Mouse (Mus musculus) erythroblast, embryonic 14.5 days (primary cell): ENCODE data around the gene Mcrip2.

Experiments
- GATA1 ChIP-seq: IDR thresholded peaks from 2 replicates; pipeline ENCODE4 v1.6.1; 2012; ENCODE audit warnings: low read length, inconsistent platforms, mixed read lengths
- TAL1 ChIP-seq: IDR thresholded peaks from 3 replicates; pipeline ENCODE4 v1.6.1; 2012; ENCODE audit warnings: low read length, inconsistent platforms, mixed read lengths

DNA sequence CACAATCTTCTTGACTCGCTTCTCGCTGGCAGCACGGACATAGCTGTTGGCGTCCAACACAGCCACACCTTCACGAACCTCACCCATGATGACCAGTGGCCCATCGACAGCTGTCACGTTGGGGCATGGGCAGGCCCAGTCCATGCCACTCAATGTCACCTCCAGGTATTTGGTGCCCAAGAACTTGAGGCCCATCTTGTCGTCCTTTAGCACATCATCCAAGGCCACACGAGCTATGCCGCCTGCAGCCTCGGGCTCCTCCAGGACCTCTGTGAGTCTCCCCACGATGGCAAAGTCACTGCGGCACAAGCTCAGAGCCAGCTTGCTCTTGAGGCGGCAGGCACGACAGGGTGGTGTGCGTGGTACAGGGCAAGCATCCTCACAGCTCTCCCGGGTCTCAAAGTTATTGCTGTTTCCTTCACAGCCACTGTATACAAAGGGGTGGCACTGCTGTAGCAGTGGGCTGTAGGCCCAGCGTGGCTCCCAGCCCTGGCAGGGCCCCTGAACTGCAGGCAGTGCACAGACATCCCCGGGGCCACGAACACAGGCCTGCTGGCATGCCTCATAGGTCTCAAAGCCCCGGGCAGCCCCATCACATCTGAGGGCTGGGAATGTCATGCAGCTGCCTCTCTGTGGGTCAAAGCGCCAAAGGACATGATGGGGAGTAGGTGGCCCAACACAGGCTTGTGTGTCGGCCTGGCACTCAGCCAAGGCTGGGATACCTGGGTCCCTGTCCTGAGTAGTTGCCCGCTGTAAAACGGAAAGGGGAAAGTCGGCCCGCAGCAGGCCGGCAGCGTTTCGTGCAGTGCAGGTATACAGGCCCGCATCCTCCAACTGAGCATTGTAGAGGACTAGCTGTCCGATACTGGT, 9.4 kb upstream of the Mcrip2 start:
- TF ChIP-seq TAL1 (no peak), GATA1 (no peak)
